Mouse (Mus musculus): Measurements from ENCODE around the gene Ccnb1ip1.

Ccnb1ip1 gene

DNA sequence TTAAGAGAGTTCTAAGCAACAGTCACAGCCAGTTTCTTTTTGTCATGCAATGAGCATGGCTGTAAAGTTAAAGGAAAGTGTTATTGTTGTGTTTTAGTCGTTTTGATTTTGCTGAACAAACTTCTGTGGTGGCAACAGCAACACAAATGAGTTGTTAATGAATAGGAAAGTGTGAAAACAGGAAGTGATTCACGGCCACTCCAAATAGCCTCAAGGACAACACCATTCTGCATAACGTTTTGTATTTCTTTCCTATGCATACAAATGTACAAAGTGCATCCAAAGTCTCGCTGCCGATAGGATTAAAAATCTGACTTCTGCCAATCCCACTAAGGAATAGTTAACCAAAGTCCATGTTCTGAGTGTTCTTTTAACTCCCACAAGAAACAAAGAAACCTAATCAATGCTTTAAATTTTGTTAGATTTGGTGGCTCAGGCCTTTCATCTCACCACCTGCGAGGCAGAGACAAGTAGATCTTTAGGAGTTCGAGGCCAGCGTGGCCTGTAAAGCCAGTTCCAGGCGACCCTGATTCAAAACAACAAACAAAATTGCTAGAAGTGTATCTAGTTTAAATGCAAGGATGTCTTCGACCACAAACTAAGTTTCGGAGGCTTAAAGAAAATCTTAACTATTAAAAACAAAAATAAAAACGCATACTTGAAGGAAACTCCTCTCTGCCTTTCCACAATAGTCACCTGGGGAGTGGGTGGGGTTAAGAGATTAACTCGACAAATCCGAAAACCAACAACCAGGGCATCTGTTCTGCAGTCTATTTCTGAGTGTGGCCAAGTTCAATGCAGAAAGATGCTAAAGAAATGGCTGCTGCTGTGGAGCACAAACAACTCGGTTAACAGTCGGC lies 22.9 kb downstream of the Ccnb1ip1 start:
- no peak for DNase-seq (ENCODE audit: low spot score)

DNA sequence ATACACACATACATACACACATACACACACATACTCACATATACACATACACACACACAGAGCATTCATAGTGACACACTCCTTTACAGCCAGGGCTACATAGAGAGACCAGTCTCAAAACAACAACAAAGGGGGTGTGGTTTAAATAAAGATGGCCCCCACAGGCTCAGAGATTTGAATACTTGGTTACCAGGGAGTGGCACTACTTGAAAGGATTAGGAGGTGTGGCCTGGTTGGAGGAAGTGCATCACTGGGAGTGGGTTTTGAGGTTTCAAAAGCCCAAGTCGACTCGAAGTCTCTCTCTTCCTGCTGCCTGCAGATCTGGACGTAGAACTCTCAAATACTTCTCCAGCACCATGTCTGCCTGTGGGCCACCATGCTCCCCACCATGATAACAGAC lies 25.4 kb downstream of the Ccnb1ip1 start:
- no peak for DNase-seq (ENCODE audit: low spot score)

DNA sequence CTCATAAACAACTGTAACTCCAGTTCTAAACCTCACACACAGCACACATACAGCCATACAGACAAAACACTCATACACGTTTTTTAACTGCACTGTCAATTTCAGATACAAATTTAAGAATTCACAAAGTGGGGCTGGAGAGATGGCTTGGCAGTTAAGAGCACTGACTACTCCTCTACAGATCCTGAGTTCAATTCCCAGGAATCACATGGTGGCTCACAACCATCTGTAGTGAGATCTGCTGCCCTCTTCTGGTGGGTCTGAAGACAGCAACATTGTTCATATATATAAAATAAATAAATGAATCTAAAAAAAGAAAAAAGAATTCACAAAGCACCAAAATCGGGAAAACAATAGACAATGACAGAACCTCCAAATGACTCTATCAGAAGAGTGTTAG lies 36.2 kb downstream of the Ccnb1ip1 start:
- no peak for DNase-seq (ENCODE audit: low spot score)

DNA sequence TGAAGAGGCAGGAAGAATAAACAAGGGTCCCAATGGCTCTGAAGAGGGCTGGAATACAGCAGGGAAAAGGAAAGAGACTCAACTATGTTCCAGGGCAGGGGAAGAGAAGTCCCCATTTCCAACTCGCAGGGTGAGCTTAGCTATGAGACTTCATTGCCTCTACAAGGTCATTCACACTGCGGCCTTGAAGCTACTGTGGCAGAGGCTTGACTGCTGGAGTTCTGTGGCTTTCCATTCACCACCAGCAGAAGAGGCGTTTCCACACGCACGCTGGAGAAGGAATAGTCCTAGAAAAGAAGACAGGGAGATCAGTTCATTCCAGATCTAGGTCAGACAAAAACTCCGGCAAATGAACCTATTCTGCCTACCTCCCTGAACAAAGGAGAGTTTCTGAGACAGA lies 41.8 kb downstream of the Ccnb1ip1 start:
- no peak for DNase-seq (ENCODE audit: low spot score)

DNA sequence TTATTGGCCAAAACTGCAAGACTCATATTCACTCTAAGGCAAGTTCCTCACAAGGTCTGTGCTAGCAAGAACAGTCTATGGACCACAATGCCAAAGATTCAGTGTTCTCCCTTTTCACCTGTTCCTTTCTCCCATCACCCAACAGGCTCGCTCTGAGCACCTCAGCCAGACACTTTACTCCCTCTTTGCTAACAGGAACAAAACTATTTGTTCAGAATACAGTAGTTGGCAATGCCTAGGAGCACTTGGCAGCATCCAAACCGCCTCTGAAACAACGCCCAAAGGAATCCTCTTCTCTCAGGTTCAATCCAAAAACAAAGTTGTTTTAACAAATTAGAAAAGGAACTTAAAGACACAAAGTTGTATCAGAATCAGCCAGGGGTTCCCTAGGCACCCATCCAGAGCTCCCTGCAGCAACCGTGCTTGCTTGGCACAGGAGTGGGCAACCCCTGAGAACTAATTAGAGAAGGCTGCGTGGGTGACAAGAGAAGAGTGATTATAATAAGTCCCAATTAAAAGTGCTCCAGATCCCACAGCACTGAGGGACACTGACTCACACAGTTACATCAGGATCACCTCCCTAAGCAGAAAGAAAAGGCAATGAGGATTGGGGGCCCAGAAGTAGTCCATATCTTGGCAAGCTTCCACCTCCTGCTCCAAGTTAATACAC lies 49.0 kb downstream of the Ccnb1ip1 start:
- no peak for DNase-seq (ENCODE audit: low spot score)

DNA sequence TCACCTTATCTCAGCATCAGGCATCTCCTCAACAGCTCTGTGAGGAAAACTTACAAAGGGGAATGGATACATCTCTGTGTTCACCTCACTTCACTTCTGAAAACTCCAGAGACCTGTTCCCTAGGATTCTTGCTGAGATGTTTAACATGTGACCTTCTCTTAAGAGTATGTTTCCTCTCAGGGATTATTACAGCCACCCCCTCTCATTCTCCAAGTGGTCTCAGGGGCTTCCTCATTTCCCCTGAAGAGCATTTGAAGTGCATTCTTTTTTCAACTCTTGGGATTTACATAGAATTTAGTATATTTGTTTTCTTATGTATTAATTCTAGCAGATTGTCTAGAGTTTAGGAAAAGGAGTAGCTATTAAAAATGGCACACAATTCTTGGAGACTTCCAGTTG lies 62.5 kb downstream of the Ccnb1ip1 start, which contains the start of gene Olfr749:
Olfr749 (minus strand) TSS at position 101 of the 400 bp plus-strand sequence.
- no peak for DNase-seq (ENCODE audit: low spot score)

DNA sequence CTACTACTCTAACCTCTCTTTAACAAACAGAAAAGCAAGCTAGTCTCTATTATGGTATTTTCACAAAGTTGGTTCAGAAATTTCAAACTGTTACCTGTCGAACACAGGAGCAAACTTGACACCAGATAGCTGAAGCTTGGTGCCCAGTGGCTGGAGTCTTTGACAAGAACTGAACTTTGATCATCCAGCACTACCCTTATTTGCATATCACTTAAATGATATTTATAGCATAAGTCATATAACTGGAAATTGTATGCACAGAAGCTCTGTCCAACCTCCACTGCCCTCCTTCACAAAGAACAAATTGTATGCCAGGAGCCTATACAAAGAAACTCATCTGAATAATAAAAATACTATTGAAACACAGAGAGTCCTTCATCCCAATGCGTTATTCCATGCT lies 65.9 kb downstream of the Ccnb1ip1 start:
- DNase-seq (ENCODE audit: low spot score): no peak

DNA sequence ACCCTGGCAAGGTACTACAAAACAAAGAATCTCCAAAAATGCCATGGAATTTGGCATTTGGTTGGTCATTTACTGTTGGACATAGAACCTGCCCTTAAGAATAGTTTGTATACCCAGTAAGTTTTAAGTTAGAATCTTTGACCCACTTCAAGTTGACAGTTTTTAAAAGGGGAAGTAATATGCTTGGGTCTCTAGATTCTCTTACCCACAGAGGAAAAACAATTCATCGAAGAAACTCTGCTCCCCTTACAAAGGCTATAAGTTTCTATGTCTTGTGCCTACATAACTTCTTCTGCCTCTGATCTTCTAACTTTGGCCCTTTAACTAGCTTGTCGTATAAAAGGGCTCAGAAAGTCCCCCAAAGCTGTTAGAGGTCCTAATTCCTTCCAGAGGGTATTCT lies 67.2 kb downstream of the Ccnb1ip1 start:
- no peak for DNase-seq (ENCODE audit: low spot score)

All from urinary bladder, postnatal 25 days (tissue).